Mouse (Mus musculus): Measurements from ENCODE around the gene Bcl2l1. TPM values are rescaled to one million over a fixed set of nuclear protein-coding genes. Genes with fewer than 3 reads are reported as not detected.

Gene Bcl2l1
- polyA plus RNA-seq, 1 experiment from 2014 or later: 75.0 TPM

DNA sequence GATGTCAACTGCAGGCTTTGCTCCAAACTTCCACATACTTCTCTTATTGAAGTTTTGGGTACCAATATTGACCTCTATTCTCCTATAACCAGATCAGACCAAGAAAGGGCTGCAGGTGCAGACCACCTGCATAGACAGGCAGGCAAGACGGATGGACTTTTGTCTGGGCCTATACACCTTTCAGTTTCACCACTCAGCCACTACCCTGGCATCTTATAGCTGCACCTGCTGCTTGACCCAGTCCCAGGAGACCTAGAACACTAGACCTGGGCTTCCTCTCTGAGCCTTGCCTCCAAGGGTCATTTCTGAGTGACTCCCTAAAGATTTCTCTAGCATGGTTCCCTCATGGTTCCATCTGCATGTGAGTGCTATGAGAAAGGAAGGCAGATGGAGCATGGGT, 18.3 kb downstream of the Bcl2l1 start:
- ATAC-seq (replicated peaks; ENCODE audit: low FRiP score, low TSS enrichment, low read depth): no peak
- Histone ChIP-seq H3K4me3 (ENCODE audit: low read depth, low read length) (no peak overlapping the region), H3K27ac (ENCODE audit: low read depth) (no peak overlapping the region), H3K36me3 (ENCODE audit: control insufficient read depth, insufficient read depth, low read length) (no peaks in the 10 kb centered on the region), H3K4me1 (replicated peaks; ENCODE audit: control insufficient read depth, insufficient read depth, low read length) (peaks cover 10% of the 10 kb centered on the region), H3K27me3 (replicated peaks; ENCODE audit: control insufficient read depth, insufficient read depth, low read length) (no peaks in the 10 kb centered on the region), H3K9ac (ENCODE audit: low read length) (no peak overlapping the region), H3K4me2 (ENCODE audit: low read length) (no peak overlapping the region), H3K9me3 (ENCODE audit: control insufficient read depth, low read length) (no peaks in the 10 kb centered on the region)
- no peak for DNase-seq (ENCODE audit: low spot score)
- 96% methylated on average over 1 of the region's 1 CpGs for WGBS

DNA sequence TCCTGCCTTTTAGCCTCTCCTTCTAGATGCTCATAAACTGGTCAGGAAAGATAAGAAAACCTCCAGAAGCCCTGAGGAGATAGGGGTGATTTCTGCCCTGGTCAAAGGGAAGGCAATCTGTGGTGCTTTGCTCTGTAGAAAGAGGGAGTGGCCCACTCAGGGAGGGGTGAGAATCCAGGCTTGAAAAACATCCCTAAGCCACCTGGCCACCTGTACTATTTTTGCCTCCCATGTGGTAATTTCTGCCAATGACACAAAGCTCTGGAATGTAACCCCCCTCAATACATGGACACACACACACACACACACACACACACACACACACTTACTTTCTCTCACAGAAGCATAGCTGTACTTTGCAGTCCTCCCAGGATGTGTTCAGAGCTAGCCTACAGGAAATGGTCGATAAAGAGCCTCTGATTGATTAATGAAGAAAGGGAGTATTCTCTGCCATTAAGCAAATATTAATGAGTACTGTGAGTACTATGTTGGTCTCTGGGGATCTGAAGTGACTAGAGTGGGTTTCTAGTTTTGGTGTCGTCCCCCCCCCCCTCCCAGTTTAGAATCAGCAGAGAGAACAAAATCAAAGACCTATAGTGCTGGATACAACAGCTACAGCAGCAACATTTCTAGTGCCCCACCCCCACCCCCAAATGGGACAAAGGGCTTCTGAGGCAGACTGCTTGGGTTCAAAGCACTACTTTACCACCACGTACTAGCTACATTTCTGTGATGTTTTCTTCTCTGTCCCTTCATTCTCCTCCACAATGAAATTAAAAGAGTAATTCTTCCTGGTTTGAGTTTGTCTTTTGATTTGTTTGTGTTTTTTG, 20.0 kb downstream of the Bcl2l1 start:
- H3K9ac ChIP-seq (ENCODE audit: low read length): no peak overlapping the region
- H3K4me2 ChIP-seq (ENCODE audit: low read length): no peak overlapping the region
- H3K36me3 ChIP-seq (ENCODE audit: control insufficient read depth, insufficient read depth, low read length): no peaks in the 10 kb centered on the region
- 46% methylated on average over 3 of the region's 3 CpGs for WGBS
- H3K4me3 ChIP-seq (ENCODE audit: low read depth, low read length): no peak overlapping the region
- ATAC-seq (replicated peaks; ENCODE audit: low FRiP score, low TSS enrichment, low read depth): peak; percentile 63; the same call in 1 of the 2 replicates
- no peak for DNase-seq (ENCODE audit: low spot score)
- H3K4me1 ChIP-seq (replicated peaks; ENCODE audit: control insufficient read depth, insufficient read depth, low read length): peaks cover 3% of the 10 kb centered on the region; the same call in 1 of the 2 replicates
- no peaks in the 10 kb centered on the region for H3K27me3 ChIP-seq (replicated peaks; ENCODE audit: control insufficient read depth, insufficient read depth, low read length)
- H3K27ac ChIP-seq (ENCODE audit: low read depth): peak overlapping the region; percentile 33; the same call in 1 of the 2 replicates
- no peaks in the 10 kb centered on the region for H3K9me3 ChIP-seq (ENCODE audit: control insufficient read depth, low read length)

DNA sequence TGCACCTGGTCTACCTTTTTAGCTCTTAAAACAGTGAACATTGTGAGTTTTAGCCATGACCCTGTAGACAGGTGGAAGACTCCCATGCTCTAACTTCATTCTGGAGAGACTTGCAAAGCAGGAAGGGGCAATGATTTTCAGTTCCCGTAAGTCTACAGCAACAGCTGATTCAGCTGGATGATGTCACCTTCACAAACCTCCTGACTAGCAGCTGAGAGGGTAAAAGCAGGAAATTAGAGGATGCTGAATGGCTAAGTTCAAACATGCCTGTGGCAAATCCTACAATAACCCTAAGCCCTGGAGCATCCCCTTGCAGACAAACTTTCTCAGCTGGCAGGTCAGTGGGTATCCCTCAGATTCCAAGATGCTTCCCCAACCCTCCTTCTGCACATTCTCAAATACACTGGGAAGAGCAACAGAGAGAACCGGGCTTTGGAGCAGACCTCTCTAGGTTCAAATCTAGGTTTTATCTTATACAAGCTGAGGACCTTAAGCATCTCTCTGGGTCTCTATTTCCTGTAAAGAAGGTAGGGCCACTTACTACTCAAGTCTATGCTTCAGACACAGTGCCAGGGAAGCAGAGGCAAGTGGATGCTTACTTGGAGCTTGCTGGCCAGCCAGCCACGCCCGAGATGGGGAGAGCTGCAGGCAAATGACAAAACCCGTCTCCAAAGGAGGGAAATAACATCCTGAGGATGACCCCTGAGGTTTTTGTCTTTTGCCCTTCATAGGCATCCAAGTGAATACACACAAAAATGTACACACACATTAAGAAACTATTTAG, 21.2 kb downstream of the Bcl2l1 start:
- peaks cover 3% of the 10 kb centered on the region; the same call in 1 of the 2 replicates for H3K4me1 ChIP-seq (replicated peaks; ENCODE audit: control insufficient read depth, insufficient read depth, low read length)
- no peak overlapping the region for H3K4me2 ChIP-seq (ENCODE audit: low read length)
- no peaks in the 10 kb centered on the region for H3K27me3 ChIP-seq (replicated peaks; ENCODE audit: control insufficient read depth, insufficient read depth, low read length)
- H3K4me3 ChIP-seq (ENCODE audit: low read depth, low read length): no peak overlapping the region
- no peak for DNase-seq (ENCODE audit: low spot score)
- H3K36me3 ChIP-seq (ENCODE audit: control insufficient read depth, insufficient read depth, low read length): 0 out of 2 replicates have a peak, but pooled peaks cover 4% of the 10 kb centered on the region
- 72% methylated on average over 5 of the region's 5 CpGs for WGBS
- ATAC-seq (replicated peaks; ENCODE audit: low FRiP score, low TSS enrichment, low read depth): no peak
- H3K9me3 ChIP-seq (ENCODE audit: control insufficient read depth, low read length): no peaks in the 10 kb centered on the region
- H3K9ac ChIP-seq (ENCODE audit: low read length): no peak overlapping the region
- H3K27ac ChIP-seq (ENCODE audit: low read depth): no peak overlapping the region

DNA sequence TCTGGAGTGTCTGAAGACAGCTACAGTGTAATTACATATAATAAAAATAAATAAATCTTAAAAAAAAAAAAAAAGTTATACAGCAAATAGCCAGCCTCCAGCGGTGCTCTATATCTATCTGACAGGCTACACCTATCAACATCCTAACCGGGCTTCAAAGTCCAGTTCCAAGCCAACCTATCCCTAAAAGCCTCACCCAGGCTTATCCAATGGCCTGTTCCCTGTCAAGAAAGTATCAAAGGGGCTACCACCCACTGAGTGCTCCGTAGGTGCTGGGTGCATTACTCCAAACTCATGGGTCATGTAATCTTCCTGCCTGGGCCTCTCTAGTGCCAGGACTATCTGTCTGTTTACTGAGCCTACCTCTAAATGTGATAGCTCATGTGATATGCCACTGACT, 23.4 kb downstream of the Bcl2l1 start:
- 78% methylated on average over 3 of the region's 3 CpGs for WGBS
- ATAC-seq (replicated peaks; ENCODE audit: low FRiP score, low TSS enrichment, low read depth) (no peak), DNase-seq (ENCODE audit: low spot score) (no peak)
- Histone ChIP-seq H3K4me2 (ENCODE audit: low read length) (no peak overlapping the region), H3K4me1 (replicated peaks; ENCODE audit: control insufficient read depth, insufficient read depth, low read length) (peaks cover 16% of the 10 kb centered on the region), H3K9ac (ENCODE audit: low read length) (no peak overlapping the region), H3K4me3 (ENCODE audit: low read depth, low read length) (no peak overlapping the region), H3K27ac (ENCODE audit: low read depth) (no peak overlapping the region), H3K9me3 (ENCODE audit: control insufficient read depth, low read length) (no peaks in the 10 kb centered on the region), H3K36me3 (ENCODE audit: control insufficient read depth, insufficient read depth, low read length) (peaks cover 4% of the 10 kb centered on the region; the same call in 1 of the 2 replicates), H3K27me3 (replicated peaks; ENCODE audit: control insufficient read depth, insufficient read depth, low read length) (no peaks in the 10 kb centered on the region)

DNA sequence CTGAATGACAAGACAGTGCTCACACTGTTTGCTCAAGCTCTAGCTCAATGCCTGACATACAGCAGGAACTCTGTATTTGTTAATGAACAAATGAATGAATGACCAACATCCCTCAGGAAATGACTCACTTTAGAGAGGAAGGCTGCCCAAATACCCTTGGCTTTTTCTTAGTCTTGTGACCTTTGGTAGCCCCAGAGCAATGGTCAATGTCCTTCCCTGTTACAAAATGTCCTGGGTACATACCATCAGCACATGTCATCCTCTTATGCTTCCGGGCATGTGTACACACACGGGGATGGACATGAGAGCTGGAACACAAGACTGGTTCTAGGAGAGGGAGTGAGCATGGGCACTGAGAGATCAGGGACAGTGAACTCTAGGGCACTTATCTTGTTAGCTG, 25.5 kb downstream of the Bcl2l1 start:
- no peak overlapping the region for H3K27ac ChIP-seq (ENCODE audit: low read depth)

DNA sequence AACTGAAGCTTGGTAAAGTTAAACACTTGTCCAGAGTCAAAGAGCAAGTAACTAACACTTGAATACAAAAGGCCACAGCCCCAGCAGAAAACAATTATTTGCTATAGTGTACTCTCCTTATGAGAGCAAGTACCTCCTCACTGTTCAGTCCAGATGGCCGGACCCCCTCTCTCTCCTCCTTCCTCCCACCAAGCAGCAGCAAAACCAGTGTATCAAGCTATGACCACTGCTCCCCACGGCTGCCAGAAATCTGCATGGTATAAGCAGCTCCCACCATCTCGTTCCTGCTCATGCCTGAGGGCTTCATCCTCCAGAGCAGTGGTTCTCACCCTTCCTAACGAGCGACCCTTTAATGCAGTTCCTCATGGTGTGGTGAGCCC, 26.4 kb downstream of the Bcl2l1 start:
- H3K9me3 ChIP-seq (ENCODE audit: control insufficient read depth, low read length): no peaks in the 10 kb centered on the region
- H3K36me3 ChIP-seq (ENCODE audit: control insufficient read depth, insufficient read depth, low read length): peaks cover 4% of the 10 kb centered on the region; the same call in 1 of the 2 replicates
- H3K9ac ChIP-seq (ENCODE audit: low read length): no peak overlapping the region
- H3K27me3 ChIP-seq (replicated peaks; ENCODE audit: control insufficient read depth, insufficient read depth, low read length): no peaks in the 10 kb centered on the region
- peaks cover 13% of the 10 kb centered on the region for H3K4me1 ChIP-seq (replicated peaks; ENCODE audit: control insufficient read depth, insufficient read depth, low read length)
- DNase-seq (ENCODE audit: low spot score): no peak
- no peak overlapping the region for H3K4me3 ChIP-seq (ENCODE audit: low read depth, low read length)
- 56% methylated on average over 5 of the region's 5 CpGs for WGBS
- H3K4me2 ChIP-seq (ENCODE audit: low read length): no peak overlapping the region
- peak overlapping the region; percentile 57 for H3K27ac ChIP-seq (ENCODE audit: low read depth)
- no peak for ATAC-seq (replicated peaks; ENCODE audit: low FRiP score, low TSS enrichment, low read depth)

More for the DNA sequence above, 25.5 kb downstream of the Bcl2l1 start:
- H3K9me3 ChIP-seq (ENCODE audit: control insufficient read depth, low read length): no peaks in the 10 kb centered on the region
- 79% methylated on average over 2 of the region's 2 CpGs for WGBS
- no peak overlapping the region for H3K4me3 ChIP-seq (ENCODE audit: low read depth, low read length)
- DNase-seq (ENCODE audit: low spot score) (no peak), ATAC-seq (replicated peaks; ENCODE audit: low FRiP score, low TSS enrichment, low read depth) (no peak)
- H3K27me3 ChIP-seq (replicated peaks; ENCODE audit: control insufficient read depth, insufficient read depth, low read length): no peaks in the 10 kb centered on the region
- H3K36me3 ChIP-seq (ENCODE audit: control insufficient read depth, insufficient read depth, low read length): peaks cover 4% of the 10 kb centered on the region; the same call in 1 of the 2 replicates
- H3K4me2 ChIP-seq (ENCODE audit: low read length): no peak overlapping the region
- peaks cover 16% of the 10 kb centered on the region for H3K4me1 ChIP-seq (replicated peaks; ENCODE audit: control insufficient read depth, insufficient read depth, low read length)
- H3K9ac ChIP-seq (ENCODE audit: low read length): no peak overlapping the region

DNA sequence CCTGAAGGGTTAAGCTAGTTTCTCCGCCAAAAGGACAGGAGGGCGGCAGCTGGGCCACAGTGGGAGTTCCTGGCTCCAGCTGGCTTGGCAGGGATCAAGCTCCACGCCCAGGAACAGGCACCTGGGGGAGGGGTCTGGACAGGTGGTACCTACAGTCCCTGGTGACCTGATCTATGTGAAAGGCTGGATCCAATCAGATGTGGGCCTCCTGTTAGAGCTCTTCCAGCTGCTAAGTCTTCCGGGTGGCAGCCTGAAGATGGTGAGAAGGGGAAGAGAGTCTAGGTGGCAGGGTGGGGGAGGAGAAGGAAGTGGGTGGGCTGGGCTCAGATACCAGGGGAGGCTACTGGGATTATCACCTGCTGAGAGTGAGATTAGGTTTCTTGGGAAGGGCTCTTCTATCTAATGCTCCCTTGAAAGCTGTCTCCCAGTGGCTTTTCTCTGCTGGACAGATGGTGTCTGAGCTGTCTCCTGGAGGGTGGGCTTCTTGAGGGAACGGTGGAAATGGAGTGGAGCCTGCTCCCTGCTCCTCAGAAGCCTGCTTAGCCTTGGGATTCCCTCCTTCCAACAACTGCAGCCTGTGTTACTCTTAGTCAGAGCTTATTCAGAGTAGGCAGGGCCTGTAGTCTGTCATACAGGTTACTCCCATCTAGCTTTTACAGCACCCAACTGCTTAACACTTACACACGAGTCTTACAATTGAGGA, 27.0 kb downstream of the Bcl2l1 start:
- no peak overlapping the region for H3K9ac ChIP-seq (ENCODE audit: low read length)
- H3K4me2 ChIP-seq (ENCODE audit: low read length): 0 out of 2 replicates have a peak overlapping the region, but pooled peaks have one; percentile 4
- WGBS: 9% methylated on average over 6 of the region's 6 CpGs

DNA sequence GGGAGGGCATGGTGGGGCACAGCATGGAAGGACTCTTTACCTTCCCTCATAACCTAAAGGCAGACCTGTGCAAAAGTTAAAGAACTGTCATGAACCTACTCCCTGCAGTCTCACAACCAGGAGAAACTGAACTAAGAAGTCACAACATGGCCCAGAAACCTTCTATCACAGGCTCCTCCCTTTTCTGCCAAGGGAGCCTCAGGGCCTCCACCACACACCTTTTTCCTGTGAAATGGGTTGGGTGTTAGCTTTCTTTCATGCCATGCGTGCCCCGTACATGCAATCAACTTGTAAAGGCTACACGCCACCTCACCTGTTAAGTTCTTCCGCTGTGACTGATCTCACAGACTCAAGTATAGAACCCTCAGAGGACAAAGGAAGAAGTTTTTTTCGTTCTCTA, 28.4 kb downstream of the Bcl2l1 start:
- no peak for ATAC-seq (replicated peaks; ENCODE audit: low FRiP score, low TSS enrichment, low read depth)
- Histone ChIP-seq H3K36me3 (ENCODE audit: control insufficient read depth, insufficient read depth, low read length) (peaks cover 4% of the 10 kb centered on the region; the same call in 1 of the 2 replicates), H3K9ac (ENCODE audit: low read length) (no peak overlapping the region), H3K4me2 (ENCODE audit: low read length) (no peak overlapping the region), H3K9me3 (ENCODE audit: control insufficient read depth, low read length) (no peaks in the 10 kb centered on the region), H3K27me3 (replicated peaks; ENCODE audit: control insufficient read depth, insufficient read depth, low read length) (no peaks in the 10 kb centered on the region), H3K4me3 (ENCODE audit: low read depth, low read length) (no peak overlapping the region), H3K27ac (ENCODE audit: low read depth) (no peak overlapping the region), H3K4me1 (replicated peaks; ENCODE audit: control insufficient read depth, insufficient read depth, low read length) (peaks cover 13% of the 10 kb centered on the region)
- WGBS: 88% methylated on average over 5 of the region's 5 CpGs
- DNase-seq (ENCODE audit: low spot score): no peak

More for the DNA sequence above, 27.0 kb downstream of the Bcl2l1 start:
- ATAC-seq (replicated peaks; ENCODE audit: low FRiP score, low TSS enrichment, low read depth) (peak; percentile 61; the same call in 1 of the 2 replicates), DNase-seq (ENCODE audit: low spot score) (peak; percentile 63)
- Histone ChIP-seq H3K27me3 (replicated peaks; ENCODE audit: control insufficient read depth, insufficient read depth, low read length) (no peaks in the 10 kb centered on the region), H3K36me3 (ENCODE audit: control insufficient read depth, insufficient read depth, low read length) (peaks cover 4% of the 10 kb centered on the region; the same call in 1 of the 2 replicates), H3K4me1 (replicated peaks; ENCODE audit: control insufficient read depth, insufficient read depth, low read length) (peaks cover 13% of the 10 kb centered on the region), H3K9me3 (ENCODE audit: control insufficient read depth, low read length) (no peaks in the 10 kb centered on the region), H3K27ac (ENCODE audit: low read depth) (peak overlapping the region; percentile 57), H3K4me3 (ENCODE audit: low read depth, low read length) (no peak overlapping the region)
